ENCODE assay signal across 8 mouse cellular contexts in genomic region chr10:126919067-126919466, GRCm38 (mm10). TPM values are rescaled to one million over a fixed set of nuclear protein-coding genes. Genes with fewer than 3 reads are reported as not detected.
A peak's percentile ranks its signal among the peaks of the same experiment; 100 is the strongest.
DNase-seq lines count a peak whose midpoint lies in the region; ATAC-seq and TF ChIP-seq lines count a peak whose summit lies in the region.

No protein-coding gene starts in this region.

- peaks cover 3% of the 10 kb centered on the region for H3K9me3 ChIP-seq in heart, embryonic 11.5 days (replicated peaks; ENCODE audit: control insufficient read depth, low read length)
- peaks cover 11% of the 10 kb centered on the region for H3K9me3 ChIP-seq in embryonic facial prominence, embryonic 10.5 days
- H3K9me3 ChIP-seq in limb, embryonic 11.5 days (ENCODE audit: control insufficient read depth, low read length), result no peaks in the 10 kb centered on the region; the same call in 1 of the 2 replicates
- no peaks in the 10 kb centered on the region for H3K9me3 ChIP-seq in midbrain, embryonic 15.5 days

- no peak overlapping the region for H3K27ac ChIP-seq in heart, embryonic 11.5 days (ENCODE audit: low read depth, low read length)
- H3K27ac ChIP-seq in embryonic facial prominence, embryonic 10.5 days (replicated peaks), result no peak overlapping the region
- no peak overlapping the region for H3K27ac ChIP-seq in kidney, adult 2 months (ENCODE audit: insufficient read depth, low read depth, low read length)
- no peak overlapping the region for H3K27ac ChIP-seq in limb, embryonic 11.5 days (replicated peaks; ENCODE audit: low read depth, low read length)
- H3K27ac ChIP-seq in midbrain, embryonic 15.5 days, result no peak overlapping the region
- H3K27ac ChIP-seq in spleen, adult 2 months (ENCODE audit: insufficient read depth, low read length), result no peak overlapping the region

- H3K9ac ChIP-seq in heart, embryonic 11.5 days (ENCODE audit: low read depth, low read length), result no peak overlapping the region
- no peak overlapping the region for H3K9ac ChIP-seq in limb, embryonic 11.5 days (ENCODE audit: low read length)
- no peak overlapping the region for H3K9ac ChIP-seq in midbrain, embryonic 15.5 days

- no peaks in the 10 kb centered on the region for H3K4me1 ChIP-seq in heart, embryonic 11.5 days (ENCODE audit: control insufficient read depth, insufficient read depth, low read length)
- no peaks in the 10 kb centered on the region for H3K4me1 ChIP-seq in embryonic facial prominence, embryonic 10.5 days
- no peaks in the 10 kb centered on the region for H3K4me1 ChIP-seq in kidney, adult 2 months (ENCODE audit: control insufficient read depth, insufficient read depth, low read length)
- no peaks in the 10 kb centered on the region for H3K4me1 ChIP-seq in limb, embryonic 11.5 days (ENCODE audit: control insufficient read depth, insufficient read depth, low read length)
- H3K4me1 ChIP-seq in midbrain, embryonic 15.5 days, result no peaks in the 10 kb centered on the region
- H3K4me1 ChIP-seq in spleen, adult 2 months (ENCODE audit: control insufficient read depth, insufficient read depth, insufficient read length), result no peaks in the 10 kb centered on the region

- no peaks in the 10 kb centered on the region for H3K36me3 ChIP-seq in heart, embryonic 11.5 days (ENCODE audit: control insufficient read depth, insufficient read depth, low read length)
- no peaks in the 10 kb centered on the region for H3K36me3 ChIP-seq in embryonic facial prominence, embryonic 10.5 days (replicated peaks)
- no peaks in the 10 kb centered on the region for H3K36me3 ChIP-seq in kidney, adult 2 months (ENCODE audit: control insufficient read depth, insufficient read depth, low read length)
- no peaks in the 10 kb centered on the region for H3K36me3 ChIP-seq in limb, embryonic 11.5 days (ENCODE audit: control insufficient read depth, insufficient read depth, low read length)
- H3K36me3 ChIP-seq in midbrain, embryonic 15.5 days (replicated peaks), result no peaks in the 10 kb centered on the region
- H3K36me3 ChIP-seq in spleen, adult 2 months (ENCODE audit: control insufficient read depth, insufficient read depth, low read length), result no peaks in the 10 kb centered on the region

- H3K4me3 ChIP-seq in heart, embryonic 11.5 days (ENCODE audit: low read depth, low read length), result no peak overlapping the region
- H3K4me3 ChIP-seq in embryonic facial prominence, embryonic 10.5 days, result peak overlapping the region; percentile 16; the same call in 1 of the 2 replicates
- no peak overlapping the region for H3K4me3 ChIP-seq in kidney, adult 2 months (ENCODE audit: insufficient read depth, low read depth, low read length)
- H3K4me3 ChIP-seq in limb, embryonic 11.5 days (ENCODE audit: low read depth, low read length), result no peak overlapping the region
- no peak overlapping the region for H3K4me3 ChIP-seq in midbrain, embryonic 15.5 days
- H3K4me3 ChIP-seq in spleen, adult 2 months (ENCODE audit: extremely low read depth, insufficient read depth, insufficient read length), result no peak overlapping the region

- TF ChIP-seq POLR2A in kidney, adult 2 months (IDR thresholded peaks at IDR 0.05; ENCODE audit: low read depth, low read length), result no peak
- TF ChIP-seq POLR2A in spleen, adult 2 months (IDR thresholded peaks at IDR 0.05; ENCODE audit: low read depth, low read length), result no peak

- H3K27me3 ChIP-seq in heart, embryonic 11.5 days (ENCODE audit: control insufficient read depth, insufficient read depth, low read length), result peaks cover 6% of the 10 kb centered on the region; the same call in 1 of the 2 replicates
- H3K27me3 ChIP-seq in embryonic facial prominence, embryonic 10.5 days (replicated peaks; ENCODE audit: low read depth, poor library complexity, severe bottlenecking), result 0 out of 2 replicates have a peak, but pooled peaks cover 8% of the 10 kb centered on the region
- no peaks in the 10 kb centered on the region for H3K27me3 ChIP-seq in kidney, adult 2 months (replicated peaks; ENCODE audit: control insufficient read depth, insufficient read depth, low read length)
- H3K27me3 ChIP-seq in limb, embryonic 11.5 days (ENCODE audit: control insufficient read depth, insufficient read depth, low read length), result no peaks in the 10 kb centered on the region
- no peaks in the 10 kb centered on the region for H3K27me3 ChIP-seq in midbrain, embryonic 15.5 days (replicated peaks)
- H3K27me3 ChIP-seq in spleen, adult 2 months (ENCODE audit: control insufficient read depth, insufficient read depth, low read length), result no peaks in the 10 kb centered on the region

- peak; percentile 98 for DNase-seq in heart, adult 11 months
- peak; percentile 94 for DNase-seq in embryonic facial prominence, embryonic 10.5 days (ENCODE audit: low spot score)
- peak; percentile 91 to 98 for DNase-seq in heart, adult 18-20 months
- DNase-seq in kidney, adult 2 months, result peak; percentile 93
- peak; percentile 98 for DNase-seq in limb, embryonic 11.5 days (ENCODE audit: low spot score)
- peak; percentile 84 to 85 for DNase-seq in spleen, adult 2 months (ENCODE audit: low read depth in 1 of 2, low spot score in 2 of 2)

- H3K4me2 ChIP-seq in heart, embryonic 11.5 days, result no peak overlapping the region
- H3K4me2 ChIP-seq in limb, embryonic 11.5 days (ENCODE audit: low read depth, severe bottlenecking), result no peak overlapping the region
- no peak overlapping the region for H3K4me2 ChIP-seq in midbrain, embryonic 15.5 days

- 4% methylated on average over 9 of the region's 9 CpGs for WGBS in heart, embryonic 11.5 days (ENCODE audit: insufficient replicate concordance)
- WGBS in embryonic facial prominence, embryonic 10.5 days, result 6% methylated on average over 9 of the region's 9 CpGs
- under 1% methylated on average over 9 of the region's 9 CpGs for WGBS in kidney, adult 2 months
- 6% methylated on average over 9 of the region's 9 CpGs for WGBS in limb, embryonic 11.5 days
- WGBS in midbrain, embryonic 15.5 days, result 3% methylated on average over 9 of the region's 9 CpGs
- WGBS in spleen, adult 2 months, result 2% methylated on average over 9 of the region's 9 CpGs

- ATAC-seq in heart, embryonic 11.5 days (replicated peaks; ENCODE audit: insufficient number of reproducible peaks, low FRiP score, low TSS enrichment), result no peak
- ATAC-seq in limb, embryonic 11.5 days (ENCODE audit: insufficient number of reproducible peaks, low FRiP score, low TSS enrichment, low read depth), result peak; percentile 69; the same call in 1 of the 2 replicates
- ATAC-seq in midbrain, embryonic 15.5 days (replicated peaks), result peak; percentile 80

- peak; percentile 100 for TF ChIP-seq CTCF in kidney, adult 2 months (conservative IDR thresholded peaks at IDR 0.05; ENCODE audit: insufficient read depth, insufficient read length, low read depth, low read length)
- peak; percentile 100 for TF ChIP-seq CTCF in spleen, adult 2 months (IDR thresholded peaks at IDR 0.05; ENCODE audit: extremely low read depth, insufficient read depth, insufficient read length, insufficient replicate concordance)

RNA-seq across cellular contexts. Expression of gene Atp23, which starts 17.9 kb away (rescaled TPM):
- 9.4 and 11.7 TPM in 2 replicates for polyA plus RNA-seq in heart, embryonic 11.5 days (2014; fragmentation: Nextera tagmentation; extraction: Ambion mirVana)
- polyA plus RNA-seq in embryonic facial prominence, embryonic 10.5 days (2016; fragmentation: Nextera tagmentation; extraction: Ambion mirVana), result 20.0 and 22.6 TPM in 2 replicates
- 1 to 10 TPM; 4.2 to 5.1 TPM for total RNA-seq in heart, adult 18-20 months (2021)
- polyA plus RNA-seq in kidney, adult 2 months (2012; rRNA removed), result 11.2 and 14.2 TPM in 2 replicates
- 20.8 and 21.9 TPM in 2 replicates for polyA plus RNA-seq in limb, embryonic 11.5 days (2014; fragmentation: Nextera tagmentation; extraction: Ambion mirVana)
- 12.2 and 13.3 TPM in 2 replicates for polyA plus RNA-seq in midbrain, embryonic 15.5 days (2015; fragmentation: Nextera tagmentation; extraction: Ambion mirVana)
- polyA plus RNA-seq in spleen, adult 2 months (2012; rRNA removed), result 6.6 and 6.8 TPM in 2 replicates

RNA-seq across cellular contexts. Expression of gene Ctdsp2, which starts 59.5 kb away (rescaled TPM):
- 47.3 and 47.6 TPM in 2 replicates for polyA plus RNA-seq in heart, embryonic 11.5 days (2014; fragmentation: Nextera tagmentation; extraction: Ambion mirVana)
- polyA plus RNA-seq in embryonic facial prominence, embryonic 10.5 days (2016; fragmentation: Nextera tagmentation; extraction: Ambion mirVana), result 46.2 and 49.3 TPM in 2 replicates
- 10 to 100 TPM; 83.8 to 94.3 TPM for total RNA-seq in heart, adult 18-20 months (2021)
- 118 and 126 TPM in 2 replicates for polyA plus RNA-seq in kidney, adult 2 months (2012; rRNA removed)
- polyA plus RNA-seq in limb, embryonic 11.5 days (2014; fragmentation: Nextera tagmentation; extraction: Ambion mirVana), result 77.3 and 84.9 TPM in 2 replicates
- 16.5 and 18.6 TPM in 2 replicates for polyA plus RNA-seq in midbrain, embryonic 15.5 days (2015; fragmentation: Nextera tagmentation; extraction: Ambion mirVana)
- polyA plus RNA-seq in spleen, adult 2 months (2012; rRNA removed), result 61.4 and 67.3 TPM in 2 replicates
